Mouse (Mus musculus) left cerebral cortex, adult 8-10 months (tissue): ENCODE results near the gene Gm10801. TPM values are rescaled to one million over a fixed set of nuclear protein-coding genes. Genes with fewer than 3 reads are reported as not detected.
"Not testable (repeated sequence)": the region's sequence is repeated elsewhere in the genome, so short reads cannot be mapped to it uniquely, and the experiment has no call there.

ENCODE experiments used
- DNase-seq, 2 experiments: peaks; one replicate each; pipeline ENCODE4 v3.0.0; 2022; ENCODE audit warnings: low spot score in 2 of 2
- total RNA-seq, 4 experiments: library from RNA; stranded (reverse); gene quantifications; 2 replicates each; pipeline ENCODE4 v1.2.4; 2022

The Gm10801 gene
- 1 to 10 TPM in 1 of 4 experiments, under 1 TPM in 1, not detected in 2; 0.84 to 3.7 TPM for total RNA-seq

DNA sequence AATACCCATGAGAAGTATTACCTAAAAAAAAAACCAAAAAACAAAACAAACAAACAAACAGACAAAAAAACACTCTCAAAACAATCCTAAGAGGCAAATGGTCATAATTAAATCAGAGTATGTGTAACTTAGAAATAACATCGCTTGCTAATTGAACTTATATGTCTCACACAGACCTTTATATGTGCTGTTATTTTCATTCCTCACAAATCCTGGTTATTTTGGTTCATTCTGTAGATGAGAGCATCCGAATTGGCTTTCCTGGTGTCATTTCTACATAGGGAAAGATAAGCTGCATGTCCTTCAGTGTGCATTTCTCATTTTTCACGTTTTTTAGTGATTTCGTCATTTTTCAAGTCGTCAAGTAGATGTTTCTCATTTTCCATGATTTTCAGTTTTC lies at the start of gene Gm10801:
TSS of gene Gm10801 (plus strand) at position 301 of the 400 bp plus-strand sequence.
- not testable (repeated sequence) for DNase-seq

DNA sequence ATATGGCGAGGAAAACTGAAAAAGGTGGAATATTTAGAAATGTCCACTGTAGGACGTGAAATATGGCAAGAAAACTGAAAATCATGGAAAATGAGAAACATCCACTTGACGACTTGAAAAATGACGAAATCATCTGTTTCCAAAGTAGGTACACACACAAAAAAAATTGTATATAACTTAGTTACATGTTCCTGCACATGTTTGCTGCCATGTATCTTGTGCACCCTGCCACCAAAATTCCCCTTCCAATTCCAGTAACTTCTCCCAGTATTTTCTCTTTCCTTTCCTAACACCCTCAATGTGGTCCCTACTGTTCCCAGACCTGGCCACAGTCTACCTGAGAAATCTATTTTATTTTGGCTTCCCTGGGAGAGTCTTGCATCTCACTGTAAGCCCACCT lies 5.2 kb downstream of the Gm10801 start, which contains the start of gene Gm10800:
TSS of gene Gm10800 (minus strand) at position 101 of the 400 bp plus-strand sequence.
- not testable (repeated sequence) for DNase-seq

DNA sequence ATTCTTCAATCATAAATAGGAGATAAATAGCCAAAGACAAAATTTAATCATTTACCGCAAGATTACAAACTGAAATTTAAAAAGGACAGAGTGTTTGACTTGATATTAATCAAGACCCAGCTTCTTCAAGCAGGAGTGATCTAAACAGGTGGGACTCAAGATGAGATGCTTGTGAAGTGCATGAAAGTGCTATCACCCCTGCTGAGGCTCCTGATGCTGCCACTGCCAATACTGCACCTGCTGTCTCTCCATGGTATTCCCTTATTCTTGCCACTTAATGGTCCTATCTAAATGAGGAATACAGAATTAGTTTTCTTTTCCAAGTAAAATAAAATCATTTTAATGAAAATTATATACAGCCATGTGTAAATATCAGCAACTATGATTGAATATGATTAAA lies 35.5 kb downstream of the Gm10801 start:
- DNase-seq, result no peak

Other genes starting within 250 kb of the Gm10801 start
- gene Gm10800, start 5.1 kb downstream of the Gm10801 start, total RNA-seq, result 1 to 10 TPM in 2 of 4 experiments, under 1 TPM in 1, not detected in 1; 0.61 to 1.5 (median 1.4) TPM